Mouse (Mus musculus) heart, adult 2 months (tissue): ENCODE results near the gene 4933424G06Rik.

Experiments
- CTCF ChIP-seq: fragments of 200-600 bp; IDR thresholded peaks from 2 replicates; pipeline ENCODE4 v1.8.1; 2022; ENCODE audit warnings: antibody characterized with exemption, mild to moderate bottlenecking, moderate library complexity
- EP300 ChIP-seq: fragments of 200-500 bp; IDR thresholded peaks from 2 replicates; pipeline ENCODE4 v1.6.1; 2011; ENCODE audit warnings: low read depth, low read length, control low read depth; ENCODE audit not compliant: insufficient read depth
- POLR2A ChIP-seq: fragments of 200-500 bp; IDR thresholded peaks from 2 replicates; pipeline ENCODE4 v1.6.1; 2011; ENCODE audit warnings: mild to moderate bottlenecking, low read depth, low read length, control low read depth; ENCODE audit not compliant: insufficient read depth

DNA sequence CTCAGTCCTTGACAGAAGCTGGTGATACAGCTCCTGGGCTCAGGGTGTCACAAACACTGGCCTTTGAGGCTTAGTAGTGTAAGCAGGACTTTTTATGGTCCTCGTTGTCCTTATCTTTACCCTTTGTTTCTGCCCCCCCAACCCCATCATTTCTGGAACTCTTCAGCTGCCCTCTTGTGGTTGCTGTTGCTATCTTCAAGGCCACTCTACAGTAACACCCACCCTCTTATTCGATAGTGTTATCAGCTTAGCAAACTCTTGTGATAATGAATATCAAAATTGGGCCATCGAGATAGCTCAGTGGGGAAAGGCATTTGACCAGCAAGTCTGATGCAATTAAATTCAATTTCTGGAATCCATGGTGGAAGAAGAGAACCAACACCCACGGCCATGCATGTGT lies 45.5 kb upstream of the 4933424G06Rik start:
- TF ChIP-seq POLR2A (no peak), CTCF (peak; percentile 65), EP300 (no peak)
